Mouse (Mus musculus) cerebellum, adult 8-10 months (tissue): ENCODE data around the gene Nemf.
"Not testable (repeated sequence)": the region's sequence is repeated elsewhere in the genome, so short reads cannot be mapped to it uniquely, and the experiment has no call there.

ENCODE experiments used
- DNase-seq: peaks from one replicate; pipeline ENCODE4 v3.0.0; 2022

The Nemf gene

GRCm38 (mm10) chr12:69371854-69372671, 15.1 kb upstream of the Nemf start, which contains the start of the genes Arf6 and Gm9887:
Arf6 (plus strand) TSS chr12:69372150.
Gm9887 (minus strand) TSS chr12:69372458.
- DNase-seq = peak; percentile 98

- no peak for DNase-seq
These were observed 14.5 kb upstream of the Nemf start for GRCm38 (mm10) chr12:69371421-69371853.

GRCm38 (mm10) chr12:69370936-69371335, 14.0 kb upstream of the Nemf start:
- no peak for DNase-seq

GRCm38 (mm10) chr12:69367557-69367956, 10.6 kb upstream of the Nemf start:
- DNase-seq = no peak

GRCm38 (mm10) chr12:69366424-69366823, 9.5 kb upstream of the Nemf start:
- no peak for DNase-seq

- no peak for DNase-seq
These were observed 8.8 kb upstream of the Nemf start for GRCm38 (mm10) chr12:69365757-69366156.

GRCm38 (mm10) chr12:69363899-69364762, 7.2 kb upstream of the Nemf start:
- peak; percentile 73 for DNase-seq

- not testable (repeated sequence) for DNase-seq
These were observed 6.1 kb upstream of the Nemf start for GRCm38 (mm10) chr12:69363110-69363509.

GRCm38 (mm10) chr12:69362388-69362787, 5.4 kb upstream of the Nemf start:
- DNase-seq = no peak

- no peak for DNase-seq
These were observed 5.0 kb upstream of the Nemf start for GRCm38 (mm10) chr12:69361919-69362318.

- peak; percentile 99 for DNase-seq
These were observed 4.3 kb upstream of the Nemf start for GRCm38 (mm10) chr12:69360997-69361899.

- DNase-seq = peak; percentile 67
These were observed 3.7 kb upstream of the Nemf start for GRCm38 (mm10) chr12:69360655-69360996.

GRCm38 (mm10) chr12:69357300-69357646, 308 bp upstream of the Nemf start:
- no peak for DNase-seq

GRCm38 (mm10) chr12:69351685-69352084, 5.3 kb downstream of the Nemf start:
- DNase-seq = no peak

GRCm38 (mm10) chr12:69349928-69350327, 7.0 kb downstream of the Nemf start:
- no peak for DNase-seq

GRCm38 (mm10) chr12:69333547-69333946, 23.4 kb downstream of the Nemf start:
- no peak for DNase-seq

- DNase-seq = no peak
These were observed 24.8 kb downstream of the Nemf start for GRCm38 (mm10) chr12:69332147-69332546.

- DNase-seq = no peak
These were observed 25.8 kb downstream of the Nemf start for GRCm38 (mm10) chr12:69331187-69331586.

GRCm38 (mm10) chr12:69318431-69318830, 38.5 kb downstream of the Nemf start:
- DNase-seq = no peak

GRCm38 (mm10) chr12:69309659-69310058, 47.3 kb downstream of the Nemf start:
- DNase-seq = no peak

- no peak for DNase-seq
These were observed 50.6 kb downstream of the Nemf start for GRCm38 (mm10) chr12:69306333-69306732.

GRCm38 (mm10) chr12:69304051-69304450, 52.9 kb downstream of the Nemf start:
- no peak for DNase-seq

- no peak for DNase-seq
These were observed 54.8 kb downstream of the Nemf start for GRCm38 (mm10) chr12:69302171-69302570.
